Comparison of ENCODE assay signal across 11 mouse cellular contexts in the genomic region with DNA sequence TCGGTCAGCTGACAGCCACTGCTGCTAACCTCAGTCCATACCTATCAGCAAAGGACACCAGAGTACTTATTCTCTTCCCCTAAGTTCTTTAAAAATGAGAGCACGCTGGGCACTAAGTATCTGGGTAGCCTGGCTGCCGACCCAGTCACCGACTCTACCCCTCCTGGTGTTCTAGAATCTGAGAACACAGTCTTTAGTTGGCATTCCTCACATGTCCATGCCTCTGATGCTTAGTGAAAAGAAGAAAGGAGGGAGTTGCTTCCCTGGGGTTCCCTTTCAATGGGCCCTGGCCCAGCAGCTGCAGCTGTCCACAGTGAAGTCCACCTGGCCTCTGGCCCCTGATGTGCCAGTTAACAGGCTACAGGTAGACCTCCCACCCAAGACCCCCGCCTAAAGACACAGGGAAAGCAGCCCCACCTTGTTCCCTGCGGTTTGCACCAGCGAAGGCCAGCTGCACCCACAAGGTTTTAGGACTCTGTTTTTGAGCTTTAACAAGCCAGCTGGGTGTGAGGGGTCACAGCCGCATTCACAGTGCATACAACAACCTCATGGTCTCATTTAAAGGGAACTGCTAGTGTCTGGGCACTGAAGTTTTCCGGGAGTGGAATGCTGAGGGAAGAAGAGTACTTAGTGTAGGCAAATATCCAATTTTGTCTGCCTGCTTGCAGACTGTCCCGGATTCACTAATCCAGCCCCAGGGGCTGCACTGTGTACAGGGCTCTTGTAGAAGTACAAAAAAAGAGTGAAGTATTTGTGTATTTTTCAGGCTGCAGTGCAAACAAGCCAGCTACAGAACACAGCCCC. TPM values are rescaled to one million over a fixed set of nuclear protein-coding genes. Genes with fewer than 3 reads are reported as not detected.
DNase-seq lines count a peak whose midpoint lies in the region; ATAC-seq and TF ChIP-seq lines count a peak whose summit lies in the region.
"Had no signal": no experiment of that assay in that cellular context is flagged by ENCODE, and none has a peak within 500 bp of the region (broad histone marks: within the 10 kb centered on the region; RNA-seq: fewer than 3 reads in every experiment).

No protein-coding gene starts in this region.

- peak; percentile 49 for DNase-seq in lung, embryonic 14.5 days
- no peak for DNase-seq in lung, postnatal 36 days
- peak; percentile 75 for DNase-seq in embryonic facial prominence, embryonic 14.5 days (ENCODE audit: low spot score)
- peak; percentile 35 for DNase-seq in retina, embryonic 14.5 days (ENCODE audit: low spot score)
- DNase-seq in cerebellum, adult 9-10 months, result no peak
- DNase-seq in frontal cortex, postnatal 36 days (ENCODE audit: low spot score in 2 of 2), result no peak
- no peak for DNase-seq in heart, postnatal 14 days
- DNase-seq: liver, embryonic 13.5 days had no signal

- peak overlapping the region; percentile 42; the same call in 1 of the 2 replicates for H3K27ac ChIP-seq in lung, embryonic 14.5 days (ENCODE audit: low read depth)
- peak overlapping the region; percentile 97 for H3K27ac ChIP-seq in embryonic facial prominence, embryonic 14.5 days (replicated peaks; ENCODE audit: low read depth, low read length)
- peak overlapping the region; percentile 48; the same call in 1 of the 2 replicates for H3K27ac ChIP-seq in intestine, embryonic 15.5 days
- H3K27ac ChIP-seq: liver, embryonic 13.5 days had no signal

- H3K9me3 ChIP-seq in lung, embryonic 14.5 days (ENCODE audit: low read depth, low read length), result no peaks in the 10 kb centered on the region
- H3K9me3 ChIP-seq in embryonic facial prominence, embryonic 14.5 days (ENCODE audit: control insufficient read depth, low read length), result no peaks in the 10 kb centered on the region
- H3K9me3 ChIP-seq in intestine, embryonic 15.5 days, result no peaks in the 10 kb centered on the region
- H3K9me3 ChIP-seq: liver, embryonic 13.5 days had no signal

- H3K9ac ChIP-seq in lung, embryonic 14.5 days, result peak overlapping the region; percentile 4; the same call in 1 of the 2 replicates
- peak overlapping the region; percentile 80 for H3K9ac ChIP-seq in embryonic facial prominence, embryonic 14.5 days (ENCODE audit: low read depth, low read length)
- no peak overlapping the region for H3K9ac ChIP-seq in intestine, embryonic 15.5 days
- H3K9ac ChIP-seq: liver, embryonic 13.5 days had no signal

- H3K4me2 ChIP-seq in lung, embryonic 14.5 days, result peak overlapping the region; percentile 90
- peak overlapping the region; percentile 90 for H3K4me2 ChIP-seq in embryonic facial prominence, embryonic 14.5 days (ENCODE audit: low read depth, low read length)
- peak overlapping the region; percentile 96 for H3K4me2 ChIP-seq in intestine, embryonic 15.5 days (replicated peaks)
- H3K4me2 ChIP-seq: liver, embryonic 13.5 days had no signal

- no peak for TF ChIP-seq CTCF in lung, embryonic 14.5 days (IDR thresholded peaks at IDR 0.05; ENCODE audit: low read depth)

- peaks cover 37% of the 10 kb centered on the region for H3K27me3 ChIP-seq in lung, embryonic 14.5 days (ENCODE audit: insufficient read depth, low read length)
- H3K27me3 ChIP-seq in embryonic facial prominence, embryonic 14.5 days (replicated peaks; ENCODE audit: control insufficient read depth, insufficient read depth, low read length), result no peaks in the 10 kb centered on the region
- H3K27me3 ChIP-seq in intestine, embryonic 15.5 days (replicated peaks), result peaks cover 24% of the 10 kb centered on the region

- intact Hi-C loops in heart, postnatal 14 days (cut with DNase I), result loop anchor here (5.0 kb wide), 1 partner anchor 73 kb away; no protein-coding TSS in a partner anchor

- H3K36me3 ChIP-seq in lung, embryonic 14.5 days (ENCODE audit: insufficient read depth), result no peaks in the 10 kb centered on the region
- 0 out of 2 replicates have a peak, but pooled peaks cover 3% of the 10 kb centered on the region for H3K36me3 ChIP-seq in embryonic facial prominence, embryonic 14.5 days (ENCODE audit: control insufficient read depth, insufficient read depth, low read length)
- no peaks in the 10 kb centered on the region for H3K36me3 ChIP-seq in intestine, embryonic 15.5 days
- H3K36me3 ChIP-seq: liver, embryonic 13.5 days had no signal

- WGBS in lung, embryonic 14.5 days, result 27% methylated on average over 10 of the region's 10 CpGs
- 14% methylated on average over 10 of the region's 10 CpGs for WGBS in embryonic facial prominence, embryonic 14.5 days
- 26% methylated on average over 10 of the region's 10 CpGs for WGBS in intestine, embryonic 15.5 days

- no peak for ATAC-seq in lung, embryonic 14.5 days (ENCODE audit: insufficient read depth)
- no peak for ATAC-seq in embryonic facial prominence, embryonic 14.5 days (ENCODE audit: low read depth)
- ATAC-seq in intestine, embryonic 15.5 days, result no peak
- ATAC-seq: Patski had no signal

- H3K4me1 ChIP-seq in lung, embryonic 14.5 days (ENCODE audit: insufficient read depth), result peaks cover 27% of the 10 kb centered on the region
- H3K4me1 ChIP-seq in embryonic facial prominence, embryonic 14.5 days (ENCODE audit: control insufficient read depth, insufficient read depth, low read length), result peaks cover 48% of the 10 kb centered on the region
- peaks cover 34% of the 10 kb centered on the region for H3K4me1 ChIP-seq in intestine, embryonic 15.5 days (replicated peaks)

- peak overlapping the region; percentile 59; the same call in 1 of the 2 replicates for H3K4me3 ChIP-seq in lung, embryonic 14.5 days (ENCODE audit: low read depth, low read length)
- peak overlapping the region; percentile 63 for H3K4me3 ChIP-seq in embryonic facial prominence, embryonic 14.5 days (ENCODE audit: low read depth, low read length)
- no peak overlapping the region; the same call in 1 of the 2 replicates for H3K4me3 ChIP-seq in intestine, embryonic 15.5 days (replicated peaks)
- H3K4me3 ChIP-seq: liver, embryonic 13.5 days had no signal

RNA-seq across cellular contexts. Expression of gene Gli2, which starts 3.4 kb away (rescaled TPM):
- polyA plus RNA-seq in lung, embryonic 14.5 days (2014; fragmentation: Nextera tagmentation; extraction: Ambion mirVana), result 13.4 and 15.1 TPM in 2 replicates
- 14.7 and 15.1 TPM in 2 replicates for polyA plus RNA-seq in embryonic facial prominence, embryonic 14.5 days (2014; fragmentation: Nextera tagmentation; extraction: Ambion mirVana)
- 7.2 and 7.4 TPM in 2 replicates for polyA plus RNA-seq in intestine, embryonic 15.5 days (2015; fragmentation: Nextera tagmentation; extraction: Ambion mirVana)
- total RNA-seq in heart, postnatal 14 days (2021), result 1 to 10 TPM; 1.7 to 2.1 TPM
- total RNA-seq: common myeloid progenitor, adult 5-6 weeks had no signal

Comparison
In these comparisons a context has a peak if more than half of its experiments do, and no peak if none do; other contexts are left out.
1. DNase-seq: peak in lung, embryonic 14.5 days (single experiment), embryonic facial prominence, embryonic 14.5 days (single experiment) and retina, embryonic 14.5 days (single experiment); none in lung, postnatal 36 days (single experiment), cerebellum, adult 9-10 months (single experiment), frontal cortex, postnatal 36 days (0 of 2) and heart, postnatal 14 days (0 of 2).
2. H3K27ac ChIP-seq: peak in every context shown above with its lines; median percentile 97 in embryonic facial prominence, embryonic 14.5 days; 48 in intestine, embryonic 15.5 days; 42 in lung, embryonic 14.5 days.
3. Peak in every context shown above with its lines, with median percentiles within 50 percentile points of each other: H3K4me2 ChIP-seq.